Mouse (Mus musculus): ENCODE data around the gene Impg2. TPM values are rescaled to one million over a fixed set of nuclear protein-coding genes. Genes with fewer than 3 reads are reported as not detected.

The Impg2 gene
- total RNA-seq (2021), result under 1 TPM; 0.66 to 0.69 TPM
- long read RNA-seq, result 0 reads

DNA sequence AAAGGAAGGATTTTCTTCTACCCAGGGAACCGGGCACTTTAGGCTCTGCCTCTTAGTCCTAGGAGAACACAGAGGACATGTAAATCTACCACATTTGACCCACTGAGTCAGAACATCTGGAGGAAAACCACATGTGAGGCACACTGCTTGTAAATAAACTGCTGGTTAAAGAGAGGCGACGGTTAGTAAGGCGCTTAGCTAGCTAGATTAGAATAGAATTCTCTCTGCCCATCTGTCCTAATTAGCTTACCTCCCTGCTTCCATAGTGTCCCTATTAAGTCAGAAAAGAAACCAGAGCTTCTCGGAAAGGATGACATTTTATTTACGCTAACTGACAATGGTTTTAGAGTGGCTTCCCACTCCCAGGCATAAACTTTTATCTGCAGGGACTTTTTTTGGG, at the start of gene Impg2:
TSS of gene Impg2 (plus strand) at position 263 of the 400 bp plus-strand sequence.
- DNase-seq (ENCODE audit: low spot score in 2 of 2), result no peak

DNA sequence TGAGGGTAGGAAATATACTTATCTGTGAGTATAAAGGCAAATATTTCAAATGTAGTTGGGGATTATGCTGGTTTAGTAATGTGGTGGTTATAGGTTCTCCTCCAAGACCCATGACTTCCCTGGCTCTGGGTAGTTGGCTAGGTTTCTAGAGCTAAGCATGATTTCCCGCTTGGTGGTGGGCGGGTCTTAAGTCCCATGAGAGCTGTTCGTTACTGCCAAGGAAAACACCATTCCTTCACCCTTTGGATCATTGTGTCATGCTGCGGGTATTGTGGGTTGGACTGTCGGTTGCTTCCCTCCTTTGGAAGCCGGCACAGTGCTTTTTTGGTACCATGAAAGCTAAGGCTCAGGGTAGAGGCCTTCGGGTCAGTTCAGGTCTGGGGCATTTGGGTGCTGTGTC, 40.6 kb upstream of the Impg2 start:
- no peak for DNase-seq (ENCODE audit: low spot score in 2 of 2)

DNA sequence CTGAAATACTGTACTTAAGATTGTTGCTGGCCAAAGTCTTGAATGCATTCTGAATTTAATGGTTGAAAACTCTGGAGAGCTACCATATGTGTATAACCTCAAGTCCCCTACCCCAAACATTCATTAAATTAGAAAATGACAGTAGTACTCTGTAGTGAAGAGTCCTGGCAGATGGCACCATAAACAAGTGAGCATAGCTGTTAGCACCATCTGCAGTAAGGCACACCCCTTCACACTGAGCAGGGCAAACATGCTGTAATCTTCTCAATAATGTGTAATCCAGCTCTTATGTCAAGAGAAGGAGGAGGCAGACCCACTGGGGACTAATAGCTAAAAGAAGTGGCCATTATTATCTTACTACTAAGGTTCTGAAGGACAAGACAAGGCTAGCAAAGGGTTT, 33.9 kb upstream of the Impg2 start:
- peak; percentile 55 to 79 for DNase-seq (ENCODE audit: low spot score in 2 of 2)

DNA sequence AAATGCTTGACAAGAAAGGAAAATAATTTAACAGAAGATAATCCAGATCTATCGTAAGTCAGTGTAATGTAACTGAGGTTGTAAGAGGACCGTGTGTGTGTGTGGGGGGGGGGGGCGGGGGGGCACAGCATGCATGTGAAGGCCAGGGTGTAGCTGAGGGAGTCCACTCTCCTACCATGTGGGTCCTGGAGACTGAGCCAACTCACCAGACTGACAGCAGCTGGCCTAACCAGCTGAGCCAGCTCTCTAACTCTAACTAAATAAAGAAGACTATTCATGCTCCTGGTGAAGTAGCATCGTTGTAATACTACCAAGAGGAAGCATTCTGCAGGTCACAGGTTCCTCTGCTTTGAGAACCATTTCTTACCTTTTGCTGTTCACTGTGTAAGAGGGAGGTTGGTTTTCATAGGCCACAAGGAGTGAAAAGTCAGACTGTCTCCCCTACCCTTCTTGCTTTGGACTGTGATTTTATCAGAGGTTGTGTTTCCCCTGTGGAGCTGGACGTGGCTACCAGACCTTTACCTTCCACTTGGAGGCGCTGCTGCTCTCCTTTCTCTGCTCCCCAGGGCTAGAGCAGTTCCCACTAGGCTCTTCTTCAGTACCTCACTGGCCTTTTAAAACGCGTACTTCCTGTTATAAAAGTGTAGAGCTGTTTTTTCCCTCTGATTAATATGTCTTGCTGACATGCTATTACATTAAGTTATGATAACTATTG, 28.1 kb upstream of the Impg2 start:
- DNase-seq (ENCODE audit: low spot score in 2 of 2), result no peak

GRCm38 (mm10) chr16:56186863-56187262, 17.2 kb upstream of the Impg2 start:
- DNase-seq (ENCODE audit: low spot score in 2 of 2), result no peak

- DNase-seq (ENCODE audit: low spot score in 2 of 2), result peak; percentile 60 to 87
Measured at GRCm38 (mm10) chr16:56188198-56188597, 15.9 kb upstream of the Impg2 start.

GRCm38 (mm10) chr16:56212740-56213139, 8.6 kb downstream of the Impg2 start:
- no peak for DNase-seq (ENCODE audit: low spot score in 2 of 2)

- DNase-seq (ENCODE audit: low spot score in 2 of 2), result no peak
Measured at GRCm38 (mm10) chr16:56227686-56228085, 23.6 kb downstream of the Impg2 start.

GRCm38 (mm10) chr16:56229455-56229854, 25.3 kb downstream of the Impg2 start:
- DNase-seq (ENCODE audit: low spot score in 2 of 2), result no peak

DNA sequence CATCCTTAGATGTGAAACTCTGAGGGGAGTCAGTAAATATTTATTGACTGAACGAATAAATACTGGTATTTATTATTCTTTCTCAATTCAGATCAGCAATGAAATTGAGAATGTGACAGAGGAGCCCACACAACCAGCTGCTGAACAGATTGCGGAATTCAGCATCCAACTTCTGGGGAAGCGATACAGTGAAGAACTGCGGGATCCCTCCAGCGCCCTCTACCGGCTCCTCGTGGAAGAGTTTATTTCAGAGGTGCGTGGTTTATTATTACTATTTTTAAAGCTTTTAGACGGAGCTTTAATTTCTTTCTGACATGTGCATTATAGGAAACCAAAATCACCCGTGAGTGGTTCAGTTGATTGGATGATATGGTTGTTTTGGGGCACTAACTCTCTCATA, 27.2 kb downstream of the Impg2 start:
- peak; percentile 52 to 81 for DNase-seq (ENCODE audit: low spot score in 2 of 2)

DNA sequence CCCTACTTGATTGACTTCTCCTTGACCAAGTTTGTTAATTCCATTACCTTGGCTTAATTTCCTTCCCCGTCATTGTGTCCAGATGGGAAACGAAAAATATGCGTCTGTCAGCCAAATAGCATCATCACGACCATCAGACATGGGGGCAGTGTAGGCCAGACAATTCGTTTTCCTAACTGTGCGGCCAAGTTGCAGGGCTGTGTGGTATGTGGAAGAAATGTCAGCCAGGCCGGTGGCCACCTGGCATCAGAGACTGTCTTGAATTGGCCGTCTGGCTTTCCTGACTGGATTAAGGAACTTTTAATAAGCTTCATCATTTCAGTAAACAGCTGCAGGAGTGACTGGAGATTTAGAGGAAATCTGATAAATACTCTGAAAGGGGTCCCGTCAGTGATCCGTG, 28.6 kb downstream of the Impg2 start:
- DNase-seq (ENCODE audit: low spot score in 2 of 2), result peak; percentile 3 to 9

DNA sequence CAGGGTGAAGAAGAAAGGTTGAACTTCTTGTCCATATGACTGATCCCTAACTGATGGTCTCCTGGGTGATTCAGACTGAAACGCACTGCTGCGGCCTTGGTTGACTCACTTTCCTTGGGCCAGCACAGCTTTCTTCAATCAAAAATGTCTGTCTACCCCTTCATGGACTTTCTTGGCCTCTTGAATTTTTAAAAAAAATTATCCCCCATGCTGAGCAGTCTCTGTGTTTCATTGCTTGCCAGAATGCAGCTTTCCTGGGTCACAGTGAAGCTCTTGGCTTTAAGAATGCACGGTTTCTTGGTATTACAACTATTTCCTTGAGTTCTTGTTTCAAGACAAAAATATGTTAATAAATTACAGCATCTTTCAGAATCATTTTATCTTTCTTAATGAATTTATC, 41.9 kb downstream of the Impg2 start:
- DNase-seq (ENCODE audit: low spot score in 2 of 2), result no peak

DNA sequence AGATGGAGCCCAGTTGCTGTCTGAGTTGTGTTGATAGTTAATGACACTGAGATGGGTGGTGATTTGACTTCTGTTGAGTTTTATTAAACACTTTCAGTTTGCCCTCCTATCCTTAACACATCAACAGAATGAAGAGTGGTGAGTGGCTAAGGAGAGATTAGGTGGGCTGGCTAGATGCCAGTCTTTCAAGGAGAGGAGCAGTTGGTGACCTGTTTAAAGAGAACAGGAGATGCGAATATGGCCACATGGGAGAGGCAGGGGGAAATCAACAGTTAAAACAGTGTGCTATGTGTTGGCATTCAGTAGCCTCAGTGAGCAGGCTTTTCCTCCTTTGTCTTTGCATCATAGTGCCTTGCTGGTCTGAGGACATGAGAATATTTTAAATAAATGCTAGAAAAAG, 69.8 kb downstream of the Impg2 start:
- DNase-seq (ENCODE audit: low spot score in 2 of 2), result no peak

GRCm38 (mm10) chr16:56279060-56279459, 74.9 kb downstream of the Impg2 start:
- no peak for DNase-seq (ENCODE audit: low spot score in 2 of 2)

- DNase-seq (ENCODE audit: low spot score in 2 of 2), result no peak
Measured at GRCm38 (mm10) chr16:56279752-56280151, 75.6 kb downstream of the Impg2 start.

DNA sequence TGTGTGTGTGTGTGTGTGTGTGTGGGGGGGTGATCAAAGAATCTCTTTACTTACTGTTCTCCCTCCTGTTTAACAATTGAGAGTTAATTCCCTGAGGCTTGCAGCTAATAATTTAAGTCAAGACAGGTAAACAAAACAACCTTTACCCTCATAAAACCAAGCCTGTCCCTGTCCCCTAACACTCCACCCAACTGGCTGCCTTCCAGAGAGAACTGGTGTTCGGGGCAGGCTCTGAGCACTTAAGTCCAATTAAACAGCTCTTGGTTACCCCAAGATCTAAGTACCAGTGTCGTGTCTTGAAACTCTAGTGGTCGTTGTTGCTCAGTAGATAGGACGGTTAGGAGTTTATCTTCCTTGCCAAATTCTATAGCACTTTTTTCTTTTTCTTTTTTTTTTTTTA, 77.2 kb downstream of the Impg2 start:
- DNase-seq (ENCODE audit: low spot score in 2 of 2), result no peak

GRCm38 (mm10) chr16:56283330-56283729, 79.2 kb downstream of the Impg2 start:
- no peak for DNase-seq (ENCODE audit: low spot score in 2 of 2)

GRCm38 (mm10) chr16:56283873-56284272, 79.8 kb downstream of the Impg2 start:
- DNase-seq (ENCODE audit: low spot score in 2 of 2), result no peak

- no peak for DNase-seq (ENCODE audit: low spot score in 2 of 2)
Measured at GRCm38 (mm10) chr16:56286076-56286475, 82.0 kb downstream of the Impg2 start.

GRCm38 (mm10) chr16:56286977-56287376, 82.9 kb downstream of the Impg2 start:
- DNase-seq (ENCODE audit: low spot score in 2 of 2), result no peak

- no peak for DNase-seq (ENCODE audit: low spot score in 2 of 2)
Measured at GRCm38 (mm10) chr16:56294887-56295286, 90.8 kb downstream of the Impg2 start.

- DNase-seq (ENCODE audit: low spot score in 2 of 2), result no peak
Measured at GRCm38 (mm10) chr16:56295888-56296648, 92.0 kb downstream of the Impg2 start.

DNA sequence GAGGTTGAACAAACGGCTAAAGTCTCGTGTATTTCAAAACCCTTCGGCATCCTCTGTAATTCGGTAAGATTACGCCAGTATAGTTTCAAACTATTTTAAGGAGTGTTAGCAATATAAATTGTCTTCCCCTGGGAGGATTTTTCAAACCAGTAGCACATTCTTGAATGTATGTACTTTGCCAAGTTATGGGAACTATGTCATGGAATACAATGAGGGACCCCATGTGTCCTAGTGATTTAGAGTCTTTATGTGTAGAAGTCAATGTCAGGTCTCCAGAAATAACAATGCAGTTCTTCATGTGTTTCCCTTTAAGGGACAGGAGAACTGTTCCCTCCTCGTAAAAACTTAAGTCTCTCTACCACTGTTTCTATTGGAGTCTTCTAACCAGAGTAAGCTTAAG, 94.1 kb downstream of the Impg2 start:
- DNase-seq (ENCODE audit: low spot score in 2 of 2), result no peak
